Mouse (Mus musculus) frontal cortex, postnatal 10 days (tissue): ENCODE measurements around the gene Fbxw25.
"Not testable (repeated sequence)": the region's sequence is repeated elsewhere in the genome, so short reads cannot be mapped to it uniquely, and the experiment has no call there.

Experiments
- DNase-seq, 2 experiments: peaks; one replicate each; pipeline ENCODE4 v3.0.0; 2022; ENCODE audit warnings: low spot score in 2 of 2, mixed read lengths in 1 of 2

Gene Fbxw25

DNA sequence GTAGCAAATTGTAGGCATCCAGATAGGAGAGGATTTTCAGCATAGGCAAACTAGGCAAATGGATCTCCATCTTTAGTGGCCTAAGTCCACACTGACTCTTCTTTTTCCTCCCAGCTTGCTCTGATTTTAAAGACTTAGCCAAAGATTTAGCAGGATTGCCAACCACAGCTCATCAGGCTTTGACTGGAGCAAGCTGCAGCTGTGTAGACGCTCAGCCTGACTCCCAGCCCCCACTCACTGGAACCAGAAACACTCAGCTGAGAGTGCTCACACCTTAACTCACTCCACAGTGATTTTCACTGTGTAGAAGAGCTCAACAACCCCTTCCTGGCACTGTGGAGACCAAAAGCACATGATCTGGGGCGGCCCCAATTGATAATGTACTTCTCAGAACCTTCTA, at the start of gene Fbxw25:
Fbxw25 (minus strand) TSS at position 101 of the 400 bp plus-strand sequence.
- not testable (repeated sequence) for DNase-seq

DNA sequence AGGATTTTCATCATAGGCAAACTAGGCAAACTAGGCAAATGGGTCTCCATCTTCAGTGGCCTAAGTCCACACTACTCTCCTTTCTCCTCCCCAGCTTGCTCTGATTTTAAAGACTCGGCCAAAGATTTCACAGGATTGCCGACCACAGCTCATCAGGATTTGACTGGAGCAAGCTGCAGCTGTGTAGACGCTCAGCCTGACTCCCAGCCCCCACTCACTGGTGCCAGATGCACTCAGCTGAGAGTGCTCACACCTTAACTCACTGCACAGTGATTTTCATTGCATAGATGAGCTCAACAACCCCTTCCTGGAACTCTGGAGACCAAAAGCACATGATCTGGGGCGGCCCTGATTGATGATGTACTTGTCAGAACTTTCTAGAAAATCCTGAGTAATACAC, 38.1 kb upstream of the Fbxw25 start, which contains the start of gene Fbxw18:
Fbxw18 (minus strand) TSS at position 101 of the 400 bp plus-strand sequence.
- DNase-seq = not testable (repeated sequence)

DNA sequence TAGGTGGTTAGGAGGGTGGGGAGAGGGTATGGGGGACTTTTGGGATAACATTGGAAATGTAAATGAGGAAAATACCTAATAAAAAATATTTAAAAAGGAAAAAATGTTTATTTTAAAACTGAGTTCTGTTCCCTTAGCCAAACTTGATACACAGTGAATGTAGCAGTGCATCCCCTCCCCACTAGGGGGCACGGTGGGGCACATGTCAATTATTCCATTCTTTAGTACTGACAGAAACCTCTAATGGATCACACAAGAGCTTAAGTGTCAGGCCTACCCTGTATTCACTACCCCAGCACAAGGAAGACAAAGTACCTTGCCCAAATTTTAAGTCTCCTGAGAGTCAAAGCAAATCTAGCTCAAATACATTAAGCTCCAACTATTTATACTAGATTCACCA, 20.8 kb upstream of the Fbxw25 start:
- DNase-seq = peak in 1 of 2 experiments; percentile 8

DNA sequence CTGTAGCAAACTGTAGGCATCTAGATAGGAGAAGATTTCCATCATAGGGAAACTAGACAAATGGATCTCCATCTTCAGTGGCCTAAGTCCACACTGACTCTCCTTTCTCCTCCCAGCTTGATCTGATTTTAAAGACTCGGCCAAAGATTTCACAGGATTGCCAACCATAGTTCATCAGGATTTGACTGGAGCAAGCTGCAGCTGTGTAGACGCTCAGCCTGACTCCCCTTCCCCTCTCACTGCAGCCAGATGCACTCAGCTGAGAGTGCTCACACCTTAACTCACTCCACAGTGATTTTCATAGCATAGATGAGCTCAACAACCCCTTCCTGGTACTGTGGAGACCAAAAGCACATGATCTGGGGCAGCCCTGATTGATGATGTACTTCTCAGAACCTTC, 38.5 kb downstream of the Fbxw25 start, which contains the start of gene Fbxw24:
Fbxw24 (minus strand) TSS at position 101 of the 400 bp plus-strand sequence.
- not testable (repeated sequence) for DNase-seq

DNA sequence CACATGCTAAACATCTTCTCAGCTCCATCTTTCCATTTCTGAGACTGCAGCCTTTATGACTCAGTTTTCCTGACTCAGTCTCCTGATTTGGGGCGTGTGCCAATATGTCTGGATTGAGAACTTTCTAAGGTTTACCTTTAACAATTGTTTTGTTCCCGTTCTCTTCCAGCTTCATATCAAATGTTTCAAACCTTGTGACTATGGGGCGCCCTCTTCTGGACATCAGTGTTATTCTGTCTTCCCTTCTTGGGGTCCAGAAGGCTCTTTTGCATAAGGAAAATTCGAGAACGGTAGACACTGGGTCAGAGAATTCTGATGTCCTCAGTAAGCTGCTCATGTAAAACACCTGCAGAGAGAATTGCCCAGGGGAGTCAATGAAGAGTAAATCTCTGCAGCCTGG, 57.6 kb downstream of the Fbxw25 start:
- DNase-seq = peak in 1 of 2 experiments; percentile 9

DNA sequence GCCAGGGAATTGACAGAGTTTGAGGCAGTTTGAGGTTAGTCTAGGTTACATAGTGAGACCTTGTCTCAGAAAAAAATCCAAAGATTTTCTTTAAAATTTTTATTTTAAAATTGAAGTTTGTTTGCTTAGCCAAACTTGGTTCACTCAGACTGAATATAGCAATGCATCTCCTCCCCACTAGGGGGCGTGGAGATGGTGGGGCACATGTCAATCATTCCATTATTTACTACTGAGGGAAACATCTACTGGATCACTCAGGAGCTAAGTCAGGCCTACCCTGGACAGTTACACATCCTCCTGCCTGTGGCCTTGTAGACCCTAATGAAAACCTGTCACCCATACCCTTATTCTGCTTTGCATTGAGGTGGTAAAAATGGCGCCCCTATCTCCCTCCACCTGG, 62.3 kb downstream of the Fbxw25 start:
- DNase-seq = not testable (repeated sequence)

DNA sequence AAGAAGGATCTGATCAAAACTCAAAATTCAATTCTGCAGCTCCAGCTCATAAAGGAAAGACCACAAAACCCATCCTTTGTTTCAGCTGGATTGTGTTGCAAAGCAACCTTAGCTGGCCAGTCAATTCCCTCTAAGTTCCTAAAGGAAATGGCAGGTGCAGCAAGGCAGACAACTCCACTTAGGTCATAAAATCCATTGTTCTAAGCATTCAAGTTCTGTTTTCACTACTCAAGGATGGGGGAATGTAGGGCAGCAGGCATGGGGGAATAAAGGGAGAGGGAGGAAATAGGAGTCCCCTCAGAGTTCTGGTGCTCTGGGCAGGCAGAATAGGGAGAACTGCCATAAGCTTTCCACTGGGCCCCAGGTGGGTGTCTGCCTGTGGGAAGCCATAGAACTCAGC, 67.2 kb downstream of the Fbxw25 start:
- DNase-seq = no peak
